Comparison of ENCODE assay signal across 7 mouse cellular contexts in the genomic region with DNA sequence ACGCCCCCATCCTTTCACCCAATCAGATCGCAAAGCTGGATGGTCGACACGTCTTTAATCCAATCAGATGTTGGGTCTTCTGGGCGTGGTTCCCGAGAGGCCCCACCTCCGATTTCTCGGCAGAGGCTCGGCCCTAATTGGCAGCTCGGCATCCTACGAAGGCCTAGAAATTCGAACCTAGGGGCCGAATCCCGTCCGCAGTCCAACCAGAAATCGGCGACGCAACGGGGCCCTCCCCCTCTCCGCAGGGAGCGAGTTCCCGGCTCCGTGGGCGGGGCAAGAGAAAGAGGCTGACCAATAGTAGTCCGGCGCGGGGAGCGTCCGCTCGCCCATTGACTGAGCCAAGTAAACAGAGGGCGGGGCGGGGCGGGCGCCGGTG. TPM values are rescaled to one million over a fixed set of nuclear protein-coding genes. Genes with fewer than 3 reads are reported as not detected.
DNase-seq lines count a peak whose midpoint lies in the region; ATAC-seq lines count a peak whose summit lies in the region.

TSS of gene Grk6 (plus strand) at position 136 of the 379 bp plus-strand sequence.

- no peaks in the 10 kb centered on the region for H3K27me3 ChIP-seq in embryonic facial prominence, embryonic 11.5 days (ENCODE audit: control insufficient read depth, insufficient read depth, low read length)
- H3K27me3 ChIP-seq in limb, embryonic 10.5 days (ENCODE audit: low read depth, poor library complexity, severe bottlenecking): no peaks in the 10 kb centered on the region
- no peaks in the 10 kb centered on the region for H3K27me3 ChIP-seq in midbrain, embryonic 13.5 days

- peaks cover 10% of the 10 kb centered on the region for H3K4me1 ChIP-seq in embryonic facial prominence, embryonic 11.5 days (ENCODE audit: control insufficient read depth, insufficient read depth, low read length)
- peaks cover 32% of the 10 kb centered on the region for H3K4me1 ChIP-seq in limb, embryonic 10.5 days
- H3K4me1 ChIP-seq in midbrain, embryonic 13.5 days (replicated peaks): peaks cover 37% of the 10 kb centered on the region

- peak; percentile 95 for ATAC-seq in embryonic facial prominence, embryonic 11.5 days (replicated peaks; ENCODE audit: insufficient number of reproducible peaks, low FRiP score, low TSS enrichment, low read depth)
- peak; percentile 70 for ATAC-seq in granulocyte monocyte progenitor cell, adult 5-6 weeks (replicated peaks; ENCODE audit: poor library complexity, severe bottlenecking)
- ATAC-seq in midbrain, embryonic 13.5 days: peak; percentile 96

- peak within 1 kb of the TSS; percentile 96 for H3K9ac ChIP-seq in embryonic facial prominence, embryonic 11.5 days (replicated peaks; ENCODE audit: low read length)
- peak within 1 kb of the TSS; percentile 96 for H3K9ac ChIP-seq in midbrain, embryonic 13.5 days (replicated peaks)

- H3K4me3 ChIP-seq in embryonic facial prominence, embryonic 11.5 days (ENCODE audit: low read depth, low read length): peak within 1 kb of the TSS; percentile 87
- peak within 1 kb of the TSS; percentile 95 for H3K4me3 ChIP-seq in limb, embryonic 10.5 days
- H3K4me3 ChIP-seq in midbrain, embryonic 13.5 days (replicated peaks): peak within 1 kb of the TSS; percentile 90

- peak; percentile 100 for DNase-seq in adrenal gland, postnatal 14 days
- DNase-seq in embryonic facial prominence, embryonic 11.5 days (ENCODE audit: low spot score): peak; percentile 100
- DNase-seq in kidney, adult 11 months: peak; percentile 100
- peak; percentile 99 for DNase-seq in limb, embryonic 10.5 days (ENCODE audit: low spot score)
- peak; percentile 99 for DNase-seq in spleen, adult 12 weeks (ENCODE audit: low spot score)

- no peaks in the 10 kb centered on the region for H3K9me3 ChIP-seq in embryonic facial prominence, embryonic 11.5 days (replicated peaks; ENCODE audit: control insufficient read depth, low read length)
- no peaks in the 10 kb centered on the region for H3K9me3 ChIP-seq in limb, embryonic 10.5 days (replicated peaks)
- H3K9me3 ChIP-seq in midbrain, embryonic 13.5 days: no peaks in the 10 kb centered on the region

- H3K4me2 ChIP-seq in embryonic facial prominence, embryonic 11.5 days (ENCODE audit: low read depth, low read length): peak within 1 kb of the TSS; percentile 79
- H3K4me2 ChIP-seq in midbrain, embryonic 13.5 days (replicated peaks): peak within 1 kb of the TSS; percentile 91

- under 1% methylated on average over 27 of the region's 35 CpGs for WGBS in embryonic facial prominence, embryonic 11.5 days
- 0% methylated on average over 35 of the region's 35 CpGs for WGBS in limb, embryonic 10.5 days
- WGBS in midbrain, embryonic 13.5 days: under 1% methylated on average over 30 of the region's 35 CpGs

- H3K36me3 ChIP-seq in embryonic facial prominence, embryonic 11.5 days (replicated peaks; ENCODE audit: control insufficient read depth, insufficient read depth, low read depth, low read length): no peaks in the 10 kb centered on the region; the same call in 1 of the 2 replicates
- peaks cover 21% of the 10 kb centered on the region for H3K36me3 ChIP-seq in limb, embryonic 10.5 days
- H3K36me3 ChIP-seq in midbrain, embryonic 13.5 days: peaks cover 8% of the 10 kb centered on the region

- H3K27ac ChIP-seq in embryonic facial prominence, embryonic 11.5 days (replicated peaks; ENCODE audit: low read depth, low read length): peak within 1 kb of the TSS; percentile 94
- H3K27ac ChIP-seq in limb, embryonic 10.5 days: peak within 1 kb of the TSS; percentile 98
- H3K27ac ChIP-seq in midbrain, embryonic 13.5 days: peak within 1 kb of the TSS; percentile 93

RNA-seq across cellular contexts. Expression of gene Grk6, which starts in this region (rescaled TPM):
- total RNA-seq in adrenal gland, postnatal 14 days (2021): 35.3 and 55.4 TPM in 2 replicates
- 50.4 and 59.7 TPM in 2 replicates for polyA plus RNA-seq in embryonic facial prominence, embryonic 11.5 days (2014; fragmentation: Nextera tagmentation; extraction: Ambion mirVana)
- total RNA-seq in granulocyte monocyte progenitor cell, adult 5-6 weeks (2014; fragmentation: Nextera tagmentation): 56.7 and 62.4 TPM in 2 replicates
- total RNA-seq in granulocyte monocyte progenitor cell, adult 5-6 weeks (2017): 64.8 and 67.5 TPM in 2 replicates
- polyA plus RNA-seq in limb, embryonic 10.5 days (2016; fragmentation: Nextera tagmentation; extraction: Ambion mirVana): 63.6 and 71.1 TPM in 2 replicates
- 26.8 and 35.7 TPM in 2 replicates for polyA plus RNA-seq in midbrain, embryonic 13.5 days (2015; fragmentation: Nextera tagmentation; extraction: Ambion mirVana)

Comparison
In these comparisons a context has a peak if more than half of its experiments do, and no peak if none do; other contexts are left out.
1. Peak in every context shown above with its lines: DNase-seq, ATAC-seq, H3K4me3 ChIP-seq and H3K27ac ChIP-seq.